Mouse (Mus musculus) bone marrow, adult 2 months (tissue): ENCODE measurements around the gene Edn2.

Source experiments
- CTCF ChIP-seq: fragments of 200-500 bp; IDR thresholded peaks from 2 replicates; pipeline ENCODE4 v1.5.1; 2011; ENCODE audit warnings: low read length, control low read depth; ENCODE audit not compliant: control insufficient read depth, insufficient read depth
- POLR2A ChIP-seq: fragments of 200-500 bp; IDR thresholded peaks from 2 replicates; pipeline ENCODE4 v1.6.1; 2011; ENCODE audit warnings: low read depth, mild to moderate bottlenecking, control low read depth, low read length, borderline replicate concordance; ENCODE audit not compliant: control insufficient read depth

- TF ChIP-seq POLR2A (no peak), CTCF (no peak)
Observed at GRCm38 (mm10) chr4:120167778-120168177, 6.8 kb downstream of the Edn2 start.
